Mouse (Mus musculus) thymus, adult 18-20 months (tissue): Measurements from ENCODE around the gene Med15.
"Not testable (repeated sequence)": the region's sequence is repeated elsewhere in the genome, so short reads cannot be mapped to it uniquely, and the experiment has no call there.

ENCODE experiments used
- DNase-seq, 2 experiments: peaks; one replicate each; pipeline ENCODE4 v3.0.0; 2022; ENCODE audit warnings: mixed read lengths in 2 of 2

Med15 gene

GRCm38 (mm10) chr16:17732841-17733340 lies at the start of gene Med15:
TSS of gene Med15 (minus strand) at chr16:17732891.
- no peak for DNase-seq

- DNase-seq, result no peak
Observed at GRCm38 (mm10) chr16:17779692-17780091, 47.0 kb upstream of the Med15 start.

- DNase-seq, result no peak
Observed at GRCm38 (mm10) chr16:17778223-17778622, 45.5 kb upstream of the Med15 start.

- DNase-seq, result no peak
Observed at GRCm38 (mm10) chr16:17776828-17777227, 44.1 kb upstream of the Med15 start.

- no peak for DNase-seq
Observed at GRCm38 (mm10) chr16:17771117-17771865, 38.6 kb upstream of the Med15 start.

- DNase-seq, result no peak
Observed at GRCm38 (mm10) chr16:17768834-17769233, 36.1 kb upstream of the Med15 start.

- DNase-seq, result no peak
Observed at GRCm38 (mm10) chr16:17764108-17764511, 31.4 kb upstream of the Med15 start.

- no peak for DNase-seq
Observed at GRCm38 (mm10) chr16:17761074-17761473, 28.4 kb upstream of the Med15 start.

GRCm38 (mm10) chr16:17760657-17761056 lies 28.0 kb upstream of the Med15 start:
- DNase-seq, result no peak

GRCm38 (mm10) chr16:17759813-17760321 lies 27.2 kb upstream of the Med15 start:
- peak; percentile 25 to 26 for DNase-seq

GRCm38 (mm10) chr16:17759344-17759773 lies 26.7 kb upstream of the Med15 start, which contains the start of gene Klhl22:
TSS of gene Klhl22 (plus strand) at chr16:17759618.
- peak; percentile 90 to 91 for DNase-seq

- no peak for DNase-seq
Observed at GRCm38 (mm10) chr16:17758902-17759301, 26.2 kb upstream of the Med15 start.

GRCm38 (mm10) chr16:17757756-17758155 lies 25.1 kb upstream of the Med15 start:
- no peak for DNase-seq

- DNase-seq, result no peak
Observed at GRCm38 (mm10) chr16:17753686-17754085, 21.0 kb upstream of the Med15 start.

GRCm38 (mm10) chr16:17753001-17753400 lies 20.3 kb upstream of the Med15 start:
- no peak for DNase-seq

GRCm38 (mm10) chr16:17745067-17745466 lies 12.4 kb upstream of the Med15 start:
- no peak for DNase-seq

- DNase-seq, result no peak
Observed at GRCm38 (mm10) chr16:17744536-17744935, 11.8 kb upstream of the Med15 start.

GRCm38 (mm10) chr16:17743279-17743678 lies 10.6 kb upstream of the Med15 start:
- DNase-seq, result no peak

GRCm38 (mm10) chr16:17742810-17743209 lies 10.1 kb upstream of the Med15 start:
- no peak for DNase-seq

- DNase-seq, result no peak
Observed at GRCm38 (mm10) chr16:17740080-17740479, 7.4 kb upstream of the Med15 start.

GRCm38 (mm10) chr16:17736156-17736555 lies 3.5 kb upstream of the Med15 start:
- DNase-seq, result no peak

- DNase-seq, result not testable (repeated sequence)
Observed at GRCm38 (mm10) chr16:17734872-17735271, 2.2 kb upstream of the Med15 start.

- no peak for DNase-seq
Observed at GRCm38 (mm10) chr16:17733646-17734045, 955 bp upstream of the Med15 start.

- no peak for DNase-seq
Observed at GRCm38 (mm10) chr16:17732431-17732830, 260 bp downstream of the Med15 start.
